Mouse (Mus musculus): ENCODE results near the gene C3. TPM values are rescaled to one million over a fixed set of nuclear protein-coding genes. Genes with fewer than 3 reads are reported as not detected.
A peak's percentile ranks its signal among the peaks of the same experiment; 100 is the strongest.

Gene C3
- polyA plus RNA-seq, 1 experiment from 2014 or later, result 0.03 TPM

DNA sequence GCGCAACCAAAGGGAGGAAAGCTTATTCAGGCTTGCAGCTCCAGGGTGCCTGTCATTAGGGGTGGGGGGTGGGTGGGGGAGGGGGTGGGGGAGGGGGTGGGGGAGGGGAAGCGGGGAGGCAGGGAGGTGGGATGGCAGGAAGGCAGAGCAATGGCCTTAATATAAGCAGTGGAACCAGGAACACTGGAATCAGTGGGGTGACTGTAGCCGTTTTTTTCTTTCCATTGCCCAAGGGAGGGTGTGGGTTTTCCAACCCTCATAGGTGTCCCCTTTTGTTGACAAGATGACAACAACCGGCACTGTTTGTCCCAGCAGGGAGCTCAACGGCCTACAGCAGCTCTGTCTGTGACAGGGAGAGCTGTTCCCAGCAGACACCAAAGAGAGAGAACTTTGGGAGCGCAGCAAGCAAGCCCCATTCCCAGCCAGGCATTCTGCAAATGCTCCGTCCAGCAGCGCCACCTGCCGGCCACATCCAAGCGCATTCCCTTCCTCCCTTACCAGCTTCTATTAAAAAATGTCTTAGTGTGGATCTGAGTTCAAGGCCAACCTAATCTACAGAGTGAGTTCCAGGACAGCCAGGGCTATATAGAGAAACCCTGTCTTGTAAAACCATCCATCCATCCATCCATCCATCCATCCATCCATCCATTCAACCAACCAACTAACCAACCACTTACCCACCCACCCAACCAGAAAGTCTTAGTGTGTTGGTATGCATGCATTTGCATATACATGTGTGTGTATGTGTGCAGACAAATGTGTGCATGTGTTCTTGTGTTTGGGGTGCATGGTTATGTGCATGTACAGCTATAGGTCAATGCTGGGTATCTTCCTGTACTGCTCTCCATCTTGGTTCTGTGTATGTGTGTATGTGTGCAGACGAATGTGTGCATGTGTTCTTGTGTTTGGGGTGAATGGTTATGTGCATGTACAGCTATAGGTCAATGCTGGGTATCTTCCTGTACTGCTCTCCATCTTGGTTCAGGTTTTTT, 60.8 kb downstream of the C3 start:
- DNase-seq (ENCODE audit: low spot score), result peak; percentile 95
- H3K9me3 ChIP-seq (replicated peaks), result no peaks in the 10 kb centered on the region
- H3K36me3 ChIP-seq, result no peaks in the 10 kb centered on the region
- WGBS, result 9% methylated on average over 11 of the region's 11 CpGs
- 0 out of 2 replicates have a peak overlapping the region, but pooled peaks have one; percentile 8 for H3K4me3 ChIP-seq
- peaks cover 4% of the 10 kb centered on the region for H3K4me1 ChIP-seq
- no peaks in the 10 kb centered on the region for H3K27me3 ChIP-seq (ENCODE audit: low read depth, poor library complexity, severe bottlenecking)
- no peak overlapping the region for H3K27ac ChIP-seq

Small RNA genes within 50 kb of the gene (microRNA-seq; reads per million reads assigned to microRNA genes)
- gene Mir6978, result not detected

Other genes starting within 250 kb of the C3 start
- not detected in 2 replicates for gene Acer1, start 246.0 kb downstream of the C3 start, polyA plus RNA-seq (2016; fragmentation: Nextera tagmentation; extraction: Ambion mirVana)
- gene Clpp, start 237.8 kb downstream of the C3 start, polyA plus RNA-seq (2016; fragmentation: Nextera tagmentation; extraction: Ambion mirVana), result 189 and 200 TPM in 2 replicates
- 44.2 and 44.9 TPM in 2 replicates for gene Alkbh7, start 230.8 kb downstream of the C3 start, polyA plus RNA-seq (2016; fragmentation: Nextera tagmentation; extraction: Ambion mirVana)
- not detected in 2 replicates for gene Pspn, start 228.1 kb downstream of the C3 start, polyA plus RNA-seq (2016; fragmentation: Nextera tagmentation; extraction: Ambion mirVana)
- 76.4 and 80.8 TPM in 2 replicates for gene Gtf2f1, start 216.8 kb downstream of the C3 start, polyA plus RNA-seq (2016; fragmentation: Nextera tagmentation; extraction: Ambion mirVana)
- 0.20 and 0.45 TPM in 2 replicates for gene Gm17949, start 216.7 kb downstream of the C3 start, polyA plus RNA-seq (2016; fragmentation: Nextera tagmentation; extraction: Ambion mirVana)
- 47.0 and 48.8 TPM in 2 replicates for gene Khsrp, start 196.6 kb downstream of the C3 start, polyA plus RNA-seq (2016; fragmentation: Nextera tagmentation; extraction: Ambion mirVana)
- gene Slc25a41, start 186.5 kb downstream of the C3 start, polyA plus RNA-seq (2016; fragmentation: Nextera tagmentation; extraction: Ambion mirVana), result not detected in 2 replicates
- 1.9 and 2.7 TPM in 2 replicates for gene Crb3, start 169.0 kb downstream of the C3 start, polyA plus RNA-seq (2016; fragmentation: Nextera tagmentation; extraction: Ambion mirVana)
- 2.5 and 3.9 TPM in 2 replicates for gene Slc25a23, start 168.3 kb downstream of the C3 start, polyA plus RNA-seq (2016; fragmentation: Nextera tagmentation; extraction: Ambion mirVana)
- 0.66 and 0.97 TPM in 2 replicates for gene Dennd1c, start 149.6 kb downstream of the C3 start, polyA plus RNA-seq (2016; fragmentation: Nextera tagmentation; extraction: Ambion mirVana)
- gene Tubb4a, start 140.4 kb downstream of the C3 start, polyA plus RNA-seq (2016; fragmentation: Nextera tagmentation; extraction: Ambion mirVana), result 3.3 and 5.4 TPM in 2 replicates
- gene Tnfsf9, start 122.8 kb downstream of the C3 start, polyA plus RNA-seq (2016; fragmentation: Nextera tagmentation; extraction: Ambion mirVana), result 7.4 and 7.8 TPM in 2 replicates
- gene Cd70, start 78.4 kb downstream of the C3 start, polyA plus RNA-seq (2016; fragmentation: Nextera tagmentation; extraction: Ambion mirVana), result not detected in 2 replicates
- gene Tnfsf14, start 34.0 kb downstream of the C3 start, polyA plus RNA-seq (2016; fragmentation: Nextera tagmentation; extraction: Ambion mirVana), result 0.15 TPM in 2 replicates
- gene Gpr108, start 20.3 kb upstream of the C3 start, polyA plus RNA-seq (2016; fragmentation: Nextera tagmentation; extraction: Ambion mirVana), result 24.7 and 26.7 TPM in 2 replicates
- gene Trip10, start 21.3 kb upstream of the C3 start, polyA plus RNA-seq (2016; fragmentation: Nextera tagmentation; extraction: Ambion mirVana), result 34.7 and 42.9 TPM in 2 replicates
- 1.1 and 1.3 TPM in 2 replicates for gene Vav1, start 51.0 kb upstream of the C3 start, polyA plus RNA-seq (2016; fragmentation: Nextera tagmentation; extraction: Ambion mirVana)
- 0.74 and 1.0 TPM in 2 replicates for gene Adgre1, start 130.6 kb upstream of the C3 start, polyA plus RNA-seq (2016; fragmentation: Nextera tagmentation; extraction: Ambion mirVana)